Mouse (Mus musculus): ENCODE measurements around the gene Zfp329.
"Not testable (repeated sequence)": the region's sequence is repeated elsewhere in the genome, so short reads cannot be mapped to it uniquely, and the experiment has no call there.

Gene Zfp329

GRCm38 (mm10) chr7:12818521-12819295, at the start of gene Zfp329:
Gene Zfp329, minus strand, starts transcription at chr7:12818858.
- DNase-seq (ENCODE audit: low spot score), result peak; percentile 92

- DNase-seq (ENCODE audit: low spot score), result no peak
Measured at GRCm38 (mm10) chr7:12835779-12836178, 17.1 kb upstream of the Zfp329 start.

DNA sequence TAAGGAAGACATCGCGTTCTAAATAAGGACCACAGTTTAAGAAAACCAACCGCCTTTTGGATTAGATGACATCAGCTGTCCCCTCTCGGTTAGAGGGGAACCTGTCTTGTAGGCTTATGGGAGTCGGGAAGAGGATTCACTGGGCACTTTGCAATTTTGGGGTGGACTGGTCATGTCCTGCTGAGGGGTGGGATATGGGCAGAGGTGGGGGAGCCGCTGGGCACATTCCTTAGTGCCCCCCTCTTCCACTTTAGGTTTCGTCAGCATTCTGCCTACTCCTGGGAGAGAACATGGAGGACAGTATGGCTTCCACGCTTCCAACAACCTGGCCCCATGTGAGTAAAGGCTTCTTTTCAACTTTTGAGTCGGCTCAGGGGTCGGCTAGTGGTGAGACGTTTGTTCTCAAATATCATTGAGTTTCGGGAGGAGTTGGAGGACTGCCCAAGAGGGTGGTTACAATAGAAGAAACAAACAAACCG, 16.6 kb upstream of the Zfp329 start:
- DNase-seq (ENCODE audit: low spot score), result peak; percentile 20

DNA sequence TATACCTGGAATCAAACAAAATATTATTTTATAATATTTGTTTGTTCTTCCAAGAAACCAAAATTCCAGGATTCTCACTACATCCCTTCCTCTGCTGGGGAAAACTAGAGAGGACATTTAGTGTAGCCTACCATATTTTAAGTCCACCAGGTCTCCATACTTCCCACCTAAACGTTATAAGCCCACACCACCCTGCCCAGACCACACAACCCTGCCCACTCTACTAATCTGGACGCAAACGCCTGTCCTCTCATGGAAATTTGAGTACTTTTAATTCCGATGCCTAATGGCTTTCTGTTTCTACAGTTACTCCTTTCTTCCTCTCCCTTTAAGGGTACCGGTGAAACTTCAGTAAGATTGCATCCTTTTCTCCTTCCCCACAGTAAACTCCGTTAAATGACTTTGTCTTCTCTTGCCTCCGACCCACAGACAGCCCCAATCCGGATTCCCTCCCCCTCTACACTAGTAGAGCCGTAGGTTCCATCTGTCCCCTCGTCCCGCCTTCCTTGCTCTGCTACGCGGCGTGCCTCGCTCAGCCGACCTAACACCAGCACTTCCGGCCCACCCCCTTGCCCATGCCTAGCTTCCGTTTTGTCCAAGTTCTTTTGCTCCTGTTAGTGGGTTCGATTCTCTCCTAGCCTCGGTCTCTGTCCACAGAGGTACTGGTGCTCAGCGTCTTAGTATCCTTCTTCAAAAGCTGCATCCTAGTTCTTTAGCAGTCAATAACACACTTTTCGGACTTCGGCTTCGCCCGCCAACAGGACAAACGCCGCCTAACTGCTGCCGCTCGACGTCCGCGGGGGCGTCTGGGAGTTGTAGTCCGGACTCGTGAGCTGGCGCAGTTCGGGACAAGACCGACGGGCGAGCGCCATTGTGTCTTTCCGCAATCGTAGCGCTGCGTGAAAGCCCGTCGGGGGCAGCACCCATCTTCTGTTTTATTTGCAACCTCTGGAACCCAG, 15.8 kb upstream of the Zfp329 start, which contains the start of gene Zfp110:
Zfp110 (plus strand) TSS at position 600 of the 959 bp plus-strand sequence.
- DNase-seq (ENCODE audit: low spot score), result peak; percentile 85

GRCm38 (mm10) chr7:12815566-12815965, 3.1 kb downstream of the Zfp329 start:
- DNase-seq (ENCODE audit: low spot score), result no peak

- DNase-seq (ENCODE audit: low spot score), result no peak
Measured at GRCm38 (mm10) chr7:12803727-12804071, 15.0 kb downstream of the Zfp329 start.

- DNase-seq (ENCODE audit: low spot score), result peak; percentile 82
Measured at GRCm38 (mm10) chr7:12802866-12803726, 15.6 kb downstream of the Zfp329 start, which contains the start of gene Zscan18. Gene Zscan18, minus strand, starts transcription at chr7:12803635.

DNA sequence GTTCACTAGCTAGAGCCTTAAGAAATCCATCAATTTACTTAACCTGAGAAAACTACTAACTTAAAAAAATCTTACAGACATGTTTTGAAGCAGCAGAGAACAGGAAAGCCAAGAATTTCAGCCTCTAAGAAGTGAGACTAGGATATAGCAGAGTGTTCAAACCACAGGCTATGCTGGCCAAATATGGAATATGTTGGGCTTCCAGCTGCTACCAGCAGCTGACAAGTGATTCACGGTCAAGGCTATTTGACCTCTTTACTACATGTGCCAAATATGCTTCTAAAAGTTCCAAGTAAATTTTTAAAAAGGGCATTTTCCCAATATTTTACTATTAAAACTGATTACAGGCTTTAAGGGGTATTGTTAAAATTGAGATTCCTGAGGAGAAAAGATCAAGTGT, 19.1 kb downstream of the Zfp329 start:
- DNase-seq (ENCODE audit: low spot score), result no peak

DNA sequence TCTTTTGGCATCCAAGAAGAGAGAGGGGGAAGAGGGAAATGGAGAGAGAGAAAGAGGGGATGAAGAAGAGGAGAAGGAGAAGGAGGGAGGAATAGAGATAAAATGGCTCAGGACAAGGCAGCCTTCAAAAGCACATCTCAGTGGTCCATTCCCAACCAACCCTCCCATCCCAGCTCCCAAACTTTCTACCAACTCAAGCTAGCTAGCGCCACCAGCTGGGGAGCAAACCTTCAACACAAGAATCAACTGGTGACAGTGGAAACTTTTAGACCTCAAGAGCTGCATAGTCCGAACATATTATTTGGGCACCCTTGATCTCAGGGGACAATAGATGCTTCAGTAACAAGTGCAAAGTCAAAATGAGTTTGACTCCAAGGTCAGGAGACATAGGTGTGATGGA, 20.7 kb downstream of the Zfp329 start:
- no peak for DNase-seq (ENCODE audit: low spot score)

- not testable (repeated sequence) for DNase-seq (ENCODE audit: low spot score)
Measured at GRCm38 (mm10) chr7:12792624-12793023, 26.0 kb downstream of the Zfp329 start.

DNA sequence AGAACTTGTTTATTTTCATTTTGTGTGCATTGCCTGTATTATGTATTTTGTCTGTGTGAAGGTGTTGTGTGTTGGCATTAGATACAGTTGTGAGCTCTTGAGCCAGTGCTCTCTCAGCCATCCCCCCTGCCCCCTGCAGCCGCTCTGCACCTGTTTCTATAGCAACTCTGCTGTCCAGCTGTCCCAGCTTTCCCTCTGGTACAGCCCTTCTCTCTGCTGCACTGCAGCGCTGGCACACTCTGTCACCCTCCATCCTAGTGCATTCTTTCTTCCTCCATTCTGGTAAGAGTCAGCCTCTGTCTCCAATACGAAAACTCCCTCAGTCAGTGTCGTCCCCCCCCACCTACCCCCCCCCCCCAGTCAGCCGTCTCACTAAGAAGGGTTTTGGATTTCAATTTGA, 30.6 kb downstream of the Zfp329 start:
- no peak for DNase-seq (ENCODE audit: low spot score)

- no peak for DNase-seq (ENCODE audit: low spot score)
Measured at GRCm38 (mm10) chr7:12787333-12787732, 31.3 kb downstream of the Zfp329 start.

DNA sequence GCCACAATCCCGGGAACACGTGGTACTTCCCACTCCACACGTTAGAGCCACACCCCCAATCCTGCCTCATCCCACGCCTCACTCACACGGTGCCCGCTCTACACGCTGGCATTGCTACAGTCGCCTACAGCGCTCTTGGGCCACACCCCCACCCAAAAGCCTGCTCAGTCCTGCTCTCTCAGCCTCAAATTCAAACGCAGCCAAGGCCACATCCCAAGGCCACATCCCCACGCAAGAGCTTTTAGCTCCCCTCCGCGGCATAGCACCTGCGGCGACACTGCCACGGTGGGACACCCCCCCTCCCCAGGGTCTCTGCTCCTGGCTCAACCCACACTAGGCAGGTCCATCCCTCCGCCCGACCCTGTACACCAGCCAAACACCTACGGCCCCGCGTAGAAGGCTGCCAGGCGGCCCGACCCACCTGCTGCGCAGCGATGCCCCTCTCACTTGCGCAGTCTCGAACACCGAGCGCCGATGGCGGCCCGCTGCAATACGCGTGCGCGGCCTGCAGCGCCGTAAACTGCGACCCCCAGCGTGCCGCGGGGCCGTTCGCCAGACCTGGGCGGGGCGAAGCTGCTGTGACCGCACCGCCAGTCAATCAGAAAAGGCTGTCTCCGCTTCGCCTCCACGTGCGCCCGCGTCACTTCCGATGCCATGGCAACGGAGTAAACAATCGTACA, 38.4 kb downstream of the Zfp329 start:
- DNase-seq (ENCODE audit: low spot score), result peak; percentile 86

- no peak for DNase-seq (ENCODE audit: low spot score)
Measured at GRCm38 (mm10) chr7:12779782-12780150, 38.9 kb downstream of the Zfp329 start.

DNA sequence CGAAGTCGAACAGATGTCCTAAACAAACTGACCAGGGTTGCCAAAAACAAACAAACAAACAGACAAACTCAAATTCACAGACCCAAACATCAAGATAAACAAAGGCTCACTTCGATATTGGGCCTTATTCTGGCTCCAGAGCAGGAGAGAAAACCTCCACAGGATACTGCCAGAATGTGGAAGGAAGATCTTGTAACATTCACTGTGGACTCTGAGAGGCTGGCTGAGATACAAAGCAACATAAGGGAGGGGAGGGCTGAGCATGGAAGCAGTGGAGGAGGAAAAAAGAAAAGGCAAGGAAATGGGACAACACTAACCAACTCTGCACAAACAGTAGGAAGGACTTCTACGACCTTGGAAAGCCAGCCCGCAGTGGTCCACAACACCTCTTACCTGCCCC, 39.5 kb downstream of the Zfp329 start:
- no peak for DNase-seq (ENCODE audit: low spot score)

DNA sequence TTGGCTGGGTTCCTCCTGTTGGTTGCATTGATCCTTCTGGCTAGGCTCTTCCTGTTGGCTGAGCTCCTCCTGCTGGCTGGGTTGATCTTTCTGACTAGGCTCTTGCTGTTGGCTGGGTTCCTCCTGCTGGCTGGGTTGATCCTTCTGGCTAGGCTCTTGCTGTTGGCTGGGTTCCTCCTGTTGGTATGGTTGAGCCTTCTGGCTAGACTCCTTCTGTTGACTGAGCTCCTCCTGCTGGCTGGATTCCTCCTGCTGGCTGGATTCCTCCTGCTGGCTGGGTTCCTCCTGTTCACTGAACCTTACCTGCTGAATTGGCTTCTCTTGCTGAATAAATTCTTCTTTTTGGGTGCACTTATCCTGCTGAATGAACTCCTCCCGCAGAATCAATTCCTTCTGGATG, 44.1 kb downstream of the Zfp329 start:
- DNase-seq (ENCODE audit: low spot score), result peak; percentile 64

DNA sequence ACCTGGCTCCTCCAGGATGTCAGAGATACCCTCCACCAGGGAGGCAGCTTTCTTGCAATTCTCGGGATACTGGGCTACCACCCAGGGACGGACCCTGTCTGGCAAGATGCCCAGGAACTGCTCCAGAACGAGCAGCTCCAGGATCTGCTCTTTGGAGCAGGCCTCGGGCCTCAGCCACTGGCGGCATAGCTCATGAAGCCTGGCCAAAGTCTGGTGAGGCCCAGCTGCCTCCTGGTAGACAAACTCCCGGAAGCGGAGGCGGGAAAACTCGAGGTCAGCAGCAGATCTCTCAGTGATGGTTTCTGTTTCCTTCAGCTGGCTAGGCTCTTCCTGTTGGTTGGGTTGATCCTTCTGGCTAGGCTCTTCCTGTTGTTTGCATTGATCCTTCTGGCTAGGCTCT, 44.5 kb downstream of the Zfp329 start:
- DNase-seq (ENCODE audit: low spot score), result no peak
